Mouse (Mus musculus): Measurements from ENCODE around the gene Lclat1.
"Not testable (repeated sequence)": the region's sequence is repeated elsewhere in the genome, so short reads cannot be mapped to it uniquely, and the experiment has no call there.

Gene Lclat1

DNA sequence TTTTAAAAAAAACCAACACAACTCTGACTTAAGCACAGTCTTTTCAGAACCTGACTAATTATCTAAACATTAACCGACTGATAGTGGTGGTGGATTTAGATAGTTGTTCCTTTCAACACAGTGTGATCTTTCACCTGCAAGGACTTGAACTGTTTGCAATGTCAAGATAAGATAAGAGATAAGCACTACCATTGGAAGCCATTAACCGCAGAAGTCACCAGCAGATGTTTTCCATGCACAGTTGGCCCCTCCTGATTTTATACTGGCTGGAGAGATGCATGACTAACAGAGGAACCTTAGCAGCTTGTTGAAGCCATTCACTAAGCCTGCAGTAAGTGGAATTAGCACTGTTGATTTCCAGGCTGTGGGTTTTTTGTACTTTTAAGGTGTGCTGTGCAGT lies 34.7 kb downstream of the Lclat1 start:
- no peak for DNase-seq

DNA sequence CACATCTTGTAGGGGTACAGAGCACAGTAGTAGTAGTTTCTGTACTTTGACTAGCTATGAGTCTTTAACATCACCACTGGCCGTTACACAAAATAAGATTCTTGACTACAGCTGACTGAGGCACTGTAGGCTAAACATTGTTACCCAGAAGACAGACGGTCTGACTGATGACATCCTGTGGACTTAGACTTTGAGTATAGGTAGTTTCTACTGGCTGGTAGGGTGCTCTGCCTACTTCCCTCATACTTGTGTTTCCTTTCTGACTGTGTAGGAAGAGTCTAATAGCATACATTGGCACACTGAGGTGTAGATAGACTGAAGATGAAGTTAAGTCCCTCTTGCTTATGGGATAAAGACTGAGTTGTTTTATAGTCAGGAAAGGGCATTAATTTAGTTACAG lies 37.6 kb downstream of the Lclat1 start:
- DNase-seq, result no peak

DNA sequence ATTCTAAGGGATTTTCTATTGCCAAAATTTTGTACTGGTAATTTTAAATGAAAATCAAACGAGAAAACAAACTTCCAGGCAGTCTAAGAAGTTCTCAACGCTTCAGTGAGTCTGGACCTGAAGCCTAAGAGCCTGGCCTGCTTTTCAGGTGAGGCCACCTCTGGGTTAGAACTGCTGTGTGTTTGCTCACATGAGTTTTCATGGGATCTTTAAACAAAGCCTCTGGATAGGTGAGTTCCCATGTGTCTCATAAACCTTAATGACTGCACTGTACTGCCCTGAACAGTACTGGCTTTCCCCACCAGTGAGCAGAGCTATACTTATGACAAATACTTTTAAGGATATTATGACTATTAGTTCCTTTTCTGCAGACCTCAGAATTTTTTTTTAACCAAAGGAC lies 40.8 kb downstream of the Lclat1 start:
- no peak for DNase-seq

DNA sequence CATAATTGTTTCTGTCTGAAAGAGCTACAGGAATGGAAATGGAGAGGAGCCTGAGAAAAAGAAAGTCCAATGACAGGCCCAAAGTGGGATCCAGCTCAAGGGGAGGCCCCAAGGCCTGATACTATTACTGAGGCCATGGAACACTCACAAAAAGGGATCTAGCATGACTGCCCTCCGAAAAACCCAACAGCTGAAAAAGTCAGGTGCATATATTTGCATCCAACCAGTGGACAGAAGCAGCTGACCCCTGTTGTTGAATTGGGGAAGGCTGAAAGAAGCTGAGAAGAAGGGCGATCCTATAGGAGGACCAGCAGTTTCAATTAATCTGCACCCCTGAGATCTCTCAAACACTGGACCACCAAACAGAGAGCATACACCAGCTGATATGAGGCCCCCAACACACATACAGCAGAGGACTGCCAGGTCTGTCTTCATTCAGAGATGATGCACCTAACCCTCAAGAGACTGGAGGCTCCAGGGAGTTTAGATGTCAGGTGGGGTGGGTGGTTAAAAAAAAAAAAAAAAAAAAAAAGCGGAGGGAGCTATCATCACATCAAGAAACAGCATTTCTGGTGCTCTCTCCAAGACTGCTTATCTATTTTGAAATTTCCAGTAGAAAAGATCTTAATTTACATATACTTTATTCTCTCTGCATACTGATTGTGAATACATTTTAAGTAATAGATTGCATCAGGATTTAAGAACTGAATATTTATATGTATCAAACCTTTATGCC lies 45.2 kb downstream of the Lclat1 start:
- DNase-seq, result not testable (repeated sequence)

DNA sequence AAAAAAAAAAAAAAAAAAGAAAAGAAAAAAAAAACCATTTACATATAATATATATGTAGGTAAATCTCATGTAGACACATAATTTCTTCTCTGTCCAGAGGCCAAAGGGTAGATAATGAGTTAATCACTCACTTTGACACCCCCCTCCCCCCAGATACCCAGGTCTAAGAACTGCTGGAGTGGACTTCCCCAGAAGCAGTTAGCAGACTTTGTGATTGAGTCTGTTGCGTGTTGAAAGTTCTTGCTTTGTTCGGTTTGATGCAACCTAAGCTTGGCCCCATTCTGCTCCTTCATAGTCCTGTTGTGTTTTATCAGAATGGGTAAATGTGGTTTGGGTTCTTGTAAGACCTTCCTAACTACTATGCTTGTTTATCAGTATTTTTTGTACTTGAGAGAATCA lies 45.9 kb downstream of the Lclat1 start:
- DNase-seq, result no peak

DNA sequence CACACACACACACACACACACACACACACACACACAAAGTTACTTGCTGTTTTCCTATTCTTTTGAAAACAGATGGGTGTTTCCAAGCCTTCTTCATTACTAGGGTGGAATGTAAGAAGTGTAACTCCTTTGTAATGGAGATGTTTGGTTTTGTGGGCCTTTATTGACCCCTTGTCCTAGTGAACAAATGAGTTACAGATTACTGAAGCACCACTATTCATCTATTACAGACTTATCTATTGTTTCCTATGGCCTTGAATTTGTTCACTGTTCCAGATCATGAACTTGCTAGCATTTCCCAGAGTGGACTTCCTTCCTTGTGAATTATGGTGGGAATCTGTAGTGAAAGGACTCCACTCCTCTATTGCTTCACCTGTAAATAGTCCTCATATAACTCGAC lies 48.8 kb downstream of the Lclat1 start:
- no peak for DNase-seq

DNA sequence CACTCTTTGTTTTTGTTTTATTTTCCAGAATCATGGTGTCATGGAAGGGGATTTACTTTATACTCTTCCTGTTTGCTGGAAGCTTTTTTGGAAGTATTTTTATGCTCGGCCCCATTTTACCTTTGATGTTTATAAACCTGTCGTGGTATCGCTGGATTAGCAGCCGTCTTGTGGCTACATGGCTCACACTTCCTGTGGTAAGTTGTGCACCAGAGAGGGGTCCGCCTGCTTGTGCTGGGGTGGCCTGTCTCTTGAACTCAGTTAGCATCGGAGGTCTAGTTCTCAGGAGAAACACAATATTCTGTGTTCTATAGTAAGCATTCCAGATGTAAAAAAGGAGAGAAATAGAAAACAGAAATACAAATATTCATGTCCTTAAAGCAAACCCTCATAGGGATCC lies 54.0 kb downstream of the Lclat1 start:
- DNase-seq, result no peak

DNA sequence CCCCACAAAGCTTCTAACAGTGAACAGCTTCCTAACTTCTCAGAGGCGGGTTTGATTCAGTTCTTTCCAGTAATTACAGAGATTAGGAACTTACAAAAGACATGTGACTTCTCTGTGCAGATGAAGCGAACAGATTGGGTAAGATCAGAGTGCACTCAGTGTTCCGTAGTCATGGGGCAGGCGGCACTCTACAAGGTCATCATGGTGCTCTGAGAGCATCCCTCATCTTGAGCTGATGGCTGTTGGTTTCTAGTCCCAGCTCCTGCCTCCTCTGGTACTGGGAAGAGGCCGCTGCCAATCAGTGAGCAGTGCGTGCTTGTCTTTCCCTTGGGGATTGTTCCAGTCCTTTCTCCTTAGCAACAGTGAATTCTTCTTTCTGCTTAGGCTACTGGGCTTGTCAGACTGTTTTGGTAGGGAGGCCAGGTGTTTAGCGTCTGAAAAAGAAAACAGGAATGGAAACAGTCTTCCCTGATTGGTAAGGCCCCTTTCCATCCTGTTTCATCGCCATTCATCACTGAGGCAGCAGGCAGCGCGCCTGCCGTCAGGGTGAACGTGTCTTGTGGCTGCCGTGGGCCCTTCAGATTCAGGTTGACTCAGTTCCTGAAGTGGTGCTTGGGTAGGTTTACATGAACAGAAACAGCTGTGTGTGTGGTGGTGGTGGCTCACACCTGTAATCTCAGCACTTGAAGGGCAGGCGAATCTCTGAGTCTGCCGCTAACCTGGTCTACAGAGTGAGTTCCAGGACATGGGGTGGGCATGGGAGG lies 54.8 kb downstream of the Lclat1 start:
- DNase-seq, result no peak

DNA sequence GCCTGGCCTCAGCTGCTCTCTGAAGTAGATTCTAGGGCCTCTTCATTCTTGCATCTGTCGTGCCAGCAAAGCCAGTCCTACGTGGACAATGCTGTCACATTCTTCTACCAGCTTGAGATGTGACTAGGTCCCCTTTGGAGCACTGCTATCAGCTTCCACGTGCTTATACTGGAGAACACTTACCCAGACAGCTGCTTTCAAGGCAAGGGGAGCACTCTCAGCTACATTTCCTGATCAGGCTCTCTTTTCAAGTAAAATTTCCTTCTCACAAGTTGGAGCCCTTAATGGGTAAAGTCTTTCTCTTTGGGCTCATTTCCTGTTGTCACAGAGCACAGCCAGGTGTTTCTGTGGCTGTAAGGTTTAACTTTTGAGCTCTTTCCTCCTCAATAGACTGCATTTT lies 55.8 kb downstream of the Lclat1 start:
- no peak for DNase-seq

DNA sequence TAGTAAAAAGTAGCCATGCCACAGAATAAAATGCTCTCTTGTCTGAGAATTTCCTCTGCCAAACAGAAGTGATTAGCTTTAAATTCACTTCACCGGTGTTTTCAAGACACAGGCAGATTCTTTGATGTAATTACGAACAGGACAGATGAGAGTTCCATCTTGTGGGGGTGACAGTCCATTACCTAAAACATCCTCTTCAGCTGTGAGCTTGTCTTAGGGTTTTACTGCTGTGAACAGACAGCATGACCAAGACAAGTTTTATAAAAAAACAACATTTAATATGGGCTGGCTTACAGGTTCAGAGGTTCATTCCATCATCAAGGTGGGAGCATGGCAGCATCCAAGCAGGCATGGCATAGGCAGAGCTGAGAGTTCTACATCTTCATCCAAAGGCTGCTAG lies 56.3 kb downstream of the Lclat1 start:
- DNase-seq, result no peak

DNA sequence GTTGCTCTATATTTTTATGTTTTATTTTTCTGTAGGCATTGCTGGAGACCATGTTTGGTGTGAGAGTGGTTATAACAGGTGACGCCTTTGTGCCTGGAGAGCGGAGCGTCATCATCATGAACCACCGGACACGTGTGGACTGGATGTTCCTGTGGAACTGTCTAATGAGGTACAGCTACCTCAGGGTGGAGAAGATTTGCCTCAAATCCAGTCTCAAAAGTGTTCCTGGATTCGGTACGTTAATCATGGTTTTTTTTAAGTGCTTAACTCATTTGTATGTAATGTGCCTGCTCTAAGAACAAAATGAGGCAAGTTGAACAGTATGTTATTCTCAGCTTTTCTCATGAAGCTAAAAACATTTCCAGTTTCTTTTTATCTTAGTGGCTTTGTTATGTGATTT lies 61.7 kb downstream of the Lclat1 start:
- no peak for DNase-seq

DNA sequence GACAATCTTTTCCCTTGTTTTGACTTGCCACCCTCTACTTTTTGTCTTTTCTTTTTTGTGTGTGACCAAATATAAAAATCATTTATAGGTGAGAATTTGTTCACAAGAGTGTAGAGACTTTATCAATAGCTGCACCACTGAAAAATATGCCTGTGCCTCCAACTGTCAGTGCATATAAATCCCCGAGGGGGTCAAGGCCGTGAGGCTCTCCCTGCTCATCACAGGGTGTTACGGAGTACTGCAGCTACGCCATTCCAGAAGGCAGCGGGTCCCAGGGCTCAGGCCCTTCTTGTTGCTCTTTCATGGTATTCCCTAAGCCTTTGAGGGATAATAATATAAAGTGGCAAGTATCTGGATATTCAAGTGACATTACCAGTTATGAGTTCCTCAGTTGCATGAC lies 62.4 kb downstream of the Lclat1 start:
- DNase-seq, result no peak

DNA sequence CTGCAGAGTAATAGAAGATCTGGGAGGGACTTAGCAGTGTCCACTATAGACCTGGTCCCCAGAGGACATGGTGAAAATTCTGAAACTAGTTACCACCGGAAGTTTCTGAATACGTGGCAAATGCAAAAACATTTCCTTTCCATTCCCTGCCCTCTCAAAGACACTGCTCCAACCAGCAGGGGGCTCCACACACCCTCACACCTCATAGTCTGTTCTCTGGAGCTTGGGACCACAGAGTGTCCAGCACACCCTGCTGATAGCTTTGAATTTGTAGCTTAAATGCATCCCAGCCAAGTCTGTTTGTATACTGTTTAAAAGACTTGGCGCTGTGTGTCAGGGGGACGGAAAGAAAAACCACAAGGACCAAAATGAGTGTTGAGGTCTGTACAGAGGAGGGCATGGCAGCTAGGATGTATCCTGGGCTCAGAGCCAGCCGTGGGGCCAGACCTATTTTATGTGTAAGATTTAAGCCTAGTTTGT lies 66.3 kb downstream of the Lclat1 start:
- no peak for DNase-seq

DNA sequence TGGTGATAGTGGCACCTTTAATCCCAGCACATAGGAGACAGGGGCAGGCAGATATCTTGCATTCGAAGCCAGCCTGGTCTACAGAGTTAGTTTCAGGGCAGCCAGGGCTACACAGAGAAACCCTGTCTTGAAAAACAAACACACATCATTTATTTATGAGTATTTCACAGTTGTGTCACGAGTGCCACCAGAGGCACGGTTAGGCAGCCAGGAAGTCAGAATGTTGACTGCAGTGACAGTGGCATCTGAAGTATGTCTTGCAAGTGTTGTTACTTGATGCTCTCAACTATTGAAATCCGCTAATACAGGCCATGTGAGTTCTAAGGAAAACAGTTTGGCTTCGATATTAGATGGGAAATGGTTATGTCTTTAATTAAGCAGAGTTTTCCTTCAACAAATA lies 67.9 kb downstream of the Lclat1 start:
- no peak for DNase-seq

DNA sequence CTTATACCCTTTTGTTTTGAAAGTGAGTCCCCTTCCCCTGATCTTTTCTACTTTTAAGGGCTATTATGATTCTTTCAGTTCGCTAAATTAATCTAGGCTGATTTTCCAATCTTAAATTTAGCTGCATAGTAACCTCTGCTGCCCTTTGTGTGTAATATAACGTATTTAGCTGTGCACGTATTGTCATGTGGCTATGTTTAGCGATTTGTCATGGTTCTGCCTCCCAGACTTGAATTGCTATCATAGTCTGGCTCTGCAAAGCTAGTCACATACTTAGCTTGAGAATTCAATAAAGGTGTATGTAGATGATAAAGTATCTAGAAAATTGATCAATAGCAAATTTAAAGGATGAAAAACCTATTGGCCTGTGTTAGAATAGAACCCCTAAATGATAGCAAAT lies 69.3 kb downstream of the Lclat1 start:
- no peak for DNase-seq

DNA sequence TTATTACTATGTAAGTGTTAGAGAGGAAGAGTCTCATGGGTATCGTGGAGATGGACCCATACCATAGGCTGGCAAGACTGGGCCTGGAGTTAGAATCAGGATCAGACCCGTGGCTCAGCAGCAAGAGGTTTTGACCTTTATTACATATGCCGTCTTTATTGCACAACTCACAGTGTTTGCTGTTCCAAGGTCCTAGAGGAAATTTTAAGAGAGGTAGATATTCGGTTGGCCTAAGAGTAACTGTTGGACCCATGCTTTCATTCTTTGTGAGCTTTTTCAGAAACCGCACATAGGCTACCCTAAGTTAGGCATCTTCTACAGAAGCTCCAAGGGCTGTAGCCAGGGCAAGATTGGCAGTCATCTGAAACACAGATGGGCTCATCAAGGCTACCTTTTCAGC lies 79.1 kb downstream of the Lclat1 start:
- no peak for DNase-seq

DNA sequence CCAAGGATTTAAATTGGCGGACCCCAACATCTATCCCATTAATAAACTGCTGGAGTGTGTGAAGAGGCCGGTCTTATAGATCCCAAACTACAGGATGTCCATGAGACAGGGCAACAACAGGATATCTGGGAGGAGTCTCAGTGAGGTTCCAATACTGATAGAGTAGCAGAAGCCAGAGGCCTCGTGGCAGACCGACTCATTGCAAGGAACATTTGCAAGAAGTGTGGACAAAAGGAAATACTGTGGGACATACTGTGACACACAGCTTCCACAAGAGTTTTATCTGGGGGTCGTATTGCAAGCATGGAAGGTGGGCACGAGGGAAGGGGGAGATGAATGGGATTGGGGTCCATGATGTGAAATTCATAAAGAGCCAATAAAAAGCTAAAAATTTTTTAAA lies 86.4 kb downstream of the Lclat1 start:
- no peak for DNase-seq

DNA sequence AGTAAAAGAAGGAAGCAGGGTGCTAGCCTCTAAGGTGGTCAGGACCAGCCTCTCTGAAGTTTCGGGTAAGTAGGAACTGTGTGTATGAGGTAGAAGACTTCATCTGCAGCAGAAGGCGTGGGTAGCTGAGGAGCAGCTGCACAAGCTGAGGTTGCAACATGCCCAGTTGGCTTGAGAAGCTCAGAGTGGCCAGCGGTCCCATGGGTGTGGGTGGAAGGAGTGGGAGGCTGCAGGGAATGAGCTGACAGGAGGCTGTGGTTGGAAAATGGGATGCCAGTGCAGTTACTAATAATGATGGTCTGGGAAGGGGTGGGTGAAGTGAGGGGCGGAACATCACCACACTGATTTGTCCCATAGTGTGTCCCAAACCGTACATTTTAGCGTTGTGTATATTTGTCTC lies 86.8 kb downstream of the Lclat1 start:
- DNase-seq, result no peak

DNA sequence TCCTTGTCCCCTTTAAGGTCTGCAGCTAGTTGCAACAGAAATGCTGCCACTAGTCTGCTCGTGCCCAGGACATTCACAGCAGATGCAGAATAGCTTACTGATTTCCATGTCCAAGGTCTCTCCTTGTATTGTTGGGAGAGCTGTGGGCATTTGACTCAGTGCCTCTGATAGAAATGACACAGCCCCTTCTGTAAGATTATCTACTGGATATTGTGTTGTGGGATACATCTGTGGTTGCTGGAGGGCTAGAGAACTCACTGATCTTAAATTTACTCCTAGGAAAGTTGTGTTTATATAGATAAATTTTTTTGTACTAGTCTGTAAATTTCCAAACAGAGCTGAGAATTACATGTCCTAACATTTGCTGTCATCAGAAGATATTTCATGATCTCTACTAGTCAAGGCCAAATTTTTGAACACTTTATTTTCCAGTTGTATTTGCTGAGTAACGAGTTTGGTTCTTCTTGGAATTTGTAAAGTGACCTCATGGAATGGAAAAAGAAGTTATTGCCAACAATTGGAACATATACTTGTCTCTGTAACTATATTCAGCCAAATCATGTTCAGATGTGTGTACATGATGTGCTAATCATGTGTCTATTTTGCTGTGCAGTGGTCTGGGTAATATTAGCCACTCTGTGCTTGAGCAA lies 87.4 kb downstream of the Lclat1 start:
- no peak for DNase-seq

DNA sequence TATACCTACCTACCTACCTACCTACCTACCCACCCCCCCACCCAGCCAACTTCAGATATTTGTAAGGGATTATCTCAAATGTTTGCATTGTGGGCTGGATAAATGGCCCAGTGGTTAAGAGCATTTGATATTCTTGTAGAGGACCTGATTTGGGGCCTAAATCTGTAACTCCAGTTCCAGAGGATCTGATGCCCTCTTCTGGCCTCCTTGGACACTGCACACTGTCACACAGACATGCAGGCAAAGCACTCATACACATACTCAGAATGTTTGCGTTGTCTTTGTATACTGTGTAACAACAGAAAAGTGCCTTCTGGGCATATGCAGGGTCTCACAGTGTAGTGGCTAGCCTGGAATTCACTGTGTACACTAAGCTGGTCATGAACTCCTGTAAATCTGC lies 88.4 kb downstream of the Lclat1 start:
- no peak for DNase-seq

DNA sequence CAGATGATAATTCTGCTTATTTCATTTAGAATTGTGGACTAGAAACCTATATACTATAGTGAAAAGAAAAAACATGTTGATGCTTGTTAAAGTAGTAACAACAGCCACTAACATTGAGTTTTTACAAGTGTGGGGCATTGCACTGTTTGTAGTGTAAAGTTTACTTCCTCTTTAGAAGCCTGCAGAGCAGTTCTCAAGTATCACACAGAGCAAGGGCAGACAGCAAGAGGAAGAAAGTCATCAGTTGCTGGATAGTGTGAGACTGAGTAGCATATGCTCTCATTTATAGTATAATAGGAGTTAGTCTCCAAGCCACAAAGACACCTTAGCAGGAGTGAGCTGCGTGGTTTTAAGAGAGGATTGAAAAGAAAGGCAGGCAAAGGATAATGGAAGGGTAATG lies 89.9 kb downstream of the Lclat1 start:
- no peak for DNase-seq

DNA sequence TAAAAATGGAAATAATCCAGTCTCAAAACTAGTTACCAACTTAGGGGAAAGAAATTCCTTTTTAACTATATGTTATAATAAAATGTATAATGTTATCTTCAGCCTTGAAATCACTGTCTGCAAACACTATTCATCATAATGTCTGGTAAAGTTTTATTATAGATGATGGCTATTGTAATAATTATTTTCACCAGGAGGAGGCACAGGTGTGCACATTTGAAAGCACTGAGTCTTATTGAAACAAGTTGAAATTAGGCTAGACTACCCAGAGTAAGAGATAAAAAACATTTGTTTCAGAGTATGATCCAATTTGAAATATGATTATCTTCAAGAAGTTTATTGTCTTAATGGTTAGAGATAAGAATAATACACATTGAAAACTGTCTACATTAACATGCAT lies 91.6 kb downstream of the Lclat1 start:
- DNase-seq, result no peak

DNA sequence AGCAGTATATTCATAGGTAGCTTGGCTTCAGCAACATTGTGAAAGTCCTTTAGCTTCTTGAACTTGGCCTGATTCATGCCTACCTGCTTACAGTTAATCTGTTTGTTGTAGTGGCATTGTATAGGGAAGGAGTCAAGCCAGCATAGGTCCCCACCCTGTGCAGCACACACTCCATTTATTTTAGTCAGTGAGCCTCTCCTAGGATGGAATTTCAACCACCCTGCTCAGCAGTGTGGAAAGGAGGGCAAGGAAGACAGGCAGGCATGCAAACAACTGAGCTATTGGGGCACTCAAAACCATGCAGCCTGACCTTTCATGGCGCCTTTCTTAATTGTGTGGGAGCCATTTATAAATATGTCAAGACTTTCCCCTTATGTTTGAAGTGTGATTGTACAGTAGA lies 92.6 kb downstream of the Lclat1 start:
- DNase-seq, result no peak

DNA sequence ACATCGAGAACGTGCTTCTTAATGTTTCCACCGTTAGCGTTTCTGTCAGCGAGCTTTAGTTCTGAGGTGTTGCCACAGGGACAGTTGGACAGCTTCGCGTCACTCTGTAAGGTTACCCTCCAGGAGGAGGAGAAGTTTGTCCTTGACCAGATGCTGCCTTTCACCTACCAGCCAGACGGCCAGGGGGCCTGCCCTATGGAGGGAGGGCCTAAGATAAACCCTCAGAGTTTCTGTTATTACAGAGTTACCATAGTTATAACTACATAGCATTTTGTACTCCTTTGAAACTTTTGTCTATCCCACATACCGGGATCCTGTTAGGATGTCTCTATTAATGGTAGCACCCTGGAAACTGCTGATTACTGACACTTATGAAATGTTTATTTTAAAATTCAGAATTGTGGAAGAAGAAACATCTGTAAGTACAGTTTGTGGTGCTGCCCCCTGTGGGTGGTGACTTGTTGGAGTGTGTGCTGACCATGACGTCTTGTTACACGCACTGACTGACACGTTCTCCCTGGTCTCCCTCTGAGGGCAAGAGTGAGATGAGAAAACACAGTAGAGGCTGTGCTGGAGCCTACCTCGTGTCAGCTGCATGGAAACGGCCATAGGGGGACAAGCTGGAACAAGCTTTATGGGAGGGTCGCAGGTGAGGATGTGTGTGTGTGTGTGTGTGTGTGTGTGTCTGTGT lies 96.0 kb downstream of the Lclat1 start:
- DNase-seq, result no peak
